Mouse (Mus musculus) urinary bladder, postnatal 36 days (tissue): ENCODE results near the gene Aldh1a2.
A peak's percentile ranks its signal among the peaks of the same experiment; 100 is the strongest.

Source experiments
- DNase-seq, 2 experiments: peaks; one replicate each; pipeline ENCODE4 v3.0.0; 2022; ENCODE audit warnings: low spot score in 2 of 2, mixed read lengths in 1 of 2

The Aldh1a2 gene

GRCm38 (mm10) chr9:71216036-71216995, 727 bp downstream of the Aldh1a2 start:
- peak; percentile 11 to 28 for DNase-seq

GRCm38 (mm10) chr9:71216996-71217792, 1.6 kb downstream of the Aldh1a2 start:
- no peak for DNase-seq

GRCm38 (mm10) chr9:71217793-71218095, 2.2 kb downstream of the Aldh1a2 start:
- no peak for DNase-seq

- DNase-seq = no peak
Measured at GRCm38 (mm10) chr9:71219161-71219560, 3.6 kb downstream of the Aldh1a2 start.

- DNase-seq = no peak
Measured at GRCm38 (mm10) chr9:71220401-71220800, 4.8 kb downstream of the Aldh1a2 start.

GRCm38 (mm10) chr9:71227226-71227970, 11.8 kb downstream of the Aldh1a2 start:
- DNase-seq = no peak

GRCm38 (mm10) chr9:71230011-71230410, 14.4 kb downstream of the Aldh1a2 start:
- no peak for DNase-seq

- no peak for DNase-seq
Measured at GRCm38 (mm10) chr9:71236540-71236939, 21.0 kb downstream of the Aldh1a2 start.

- no peak for DNase-seq
Measured at GRCm38 (mm10) chr9:71239926-71240325, 24.3 kb downstream of the Aldh1a2 start.

- no peak for DNase-seq
Measured at GRCm38 (mm10) chr9:71241515-71242411, 26.2 kb downstream of the Aldh1a2 start.

- no peak for DNase-seq
Measured at GRCm38 (mm10) chr9:71242412-71242781, 26.8 kb downstream of the Aldh1a2 start.

GRCm38 (mm10) chr9:71254380-71254779, 38.8 kb downstream of the Aldh1a2 start:
- DNase-seq = no peak

- DNase-seq = no peak
Measured at GRCm38 (mm10) chr9:71262711-71263110, 47.1 kb downstream of the Aldh1a2 start.

GRCm38 (mm10) chr9:71269711-71270110, 54.1 kb downstream of the Aldh1a2 start:
- DNase-seq = no peak

GRCm38 (mm10) chr9:71270205-71270604, 54.6 kb downstream of the Aldh1a2 start:
- DNase-seq = no peak

GRCm38 (mm10) chr9:71276149-71276721, 60.6 kb downstream of the Aldh1a2 start:
- no peak for DNase-seq

- DNase-seq = no peak
Measured at GRCm38 (mm10) chr9:71278741-71279140, 63.2 kb downstream of the Aldh1a2 start.

GRCm38 (mm10) chr9:71283156-71283555, 67.6 kb downstream of the Aldh1a2 start:
- no peak for DNase-seq

- DNase-seq = no peak
Measured at GRCm38 (mm10) chr9:71285231-71285630, 69.6 kb downstream of the Aldh1a2 start.

- DNase-seq = no peak
Measured at GRCm38 (mm10) chr9:71286420-71286819, 70.8 kb downstream of the Aldh1a2 start.

- DNase-seq = no peak
Measured at GRCm38 (mm10) chr9:71288738-71289137, 73.1 kb downstream of the Aldh1a2 start.
